Mouse (Mus musculus): ENCODE results near the gene Mfsd12. TPM values are rescaled to one million over a fixed set of nuclear protein-coding genes. Genes with fewer than 3 reads are reported as not detected.

The Mfsd12 gene
- polyA plus RNA-seq, 1 experiment, result 8.2 TPM

- H3K27me3 ChIP-seq (ENCODE audit: control insufficient read depth, insufficient read depth, insufficient read length), result no peaks in the 10 kb centered on the region
- no peak for TF ChIP-seq FOSL1 (IDR thresholded peaks at IDR 0.05; ENCODE audit: insufficient read depth, low read length, poor library complexity, severe bottlenecking)
- no peak for TF ChIP-seq CTCF (IDR thresholded peaks at IDR 0.05; ENCODE audit: control insufficient read depth, insufficient read depth, insufficient read length)
- no peak for TF ChIP-seq MYOD1 (IDR thresholded peaks at IDR 0.05; ENCODE audit: control insufficient read depth, insufficient read length, low read depth)
- no peak for TF ChIP-seq MYOG (IDR thresholded peaks at IDR 0.05; ENCODE audit: control insufficient read depth, extremely low read depth, insufficient read length)
- TF ChIP-seq CEBPB (IDR thresholded peaks at IDR 0.05; ENCODE audit: low read depth), result no peak
- no peak for TF ChIP-seq MAX (IDR thresholded peaks at IDR 0.05)
- no peak for TF ChIP-seq USF1 (IDR thresholded peaks at IDR 0.05; ENCODE audit: low read depth)
- peaks cover 1% of the 10 kb centered on the region for H3K79me2 ChIP-seq (ENCODE audit: control insufficient read depth, insufficient read depth)
- no peaks in the 10 kb centered on the region for H3K36me3 ChIP-seq (ENCODE audit: control insufficient read depth, insufficient read depth)
- no peak overlapping the region for H3K4me3 ChIP-seq (ENCODE audit: insufficient read depth, poor library complexity, severe bottlenecking)
- H3K79me3 ChIP-seq (ENCODE audit: low read depth), result peaks cover under 1% of the 10 kb centered on the region
- no peak overlapping the region for H3ac ChIP-seq (ENCODE audit: control insufficient read depth, insufficient read length, low read depth)
These were observed 2.4 kb upstream of the Mfsd12 start for GRCm38 (mm10) chr10:81354738-81355477.

- no peaks in the 10 kb centered on the region for H3K36me3 ChIP-seq (ENCODE audit: control insufficient read depth, insufficient read depth)
- no peak overlapping the region for H3K4me3 ChIP-seq (ENCODE audit: insufficient read depth, poor library complexity, severe bottlenecking)
- H3K79me2 ChIP-seq (ENCODE audit: control insufficient read depth, insufficient read depth), result no peaks in the 10 kb centered on the region
- no peak overlapping the region for H3ac ChIP-seq (ENCODE audit: control insufficient read depth, insufficient read length, low read depth)
- TF ChIP-seq USF1 (IDR thresholded peaks at IDR 0.05; ENCODE audit: low read depth) (no peak), MYOG (IDR thresholded peaks at IDR 0.05; ENCODE audit: control insufficient read depth, extremely low read depth, insufficient read length) (no peak), CEBPB (IDR thresholded peaks at IDR 0.05; ENCODE audit: low read depth) (no peak), FOSL1 (IDR thresholded peaks at IDR 0.05; ENCODE audit: insufficient read depth, low read length, poor library complexity, severe bottlenecking) (no peak), CTCF (IDR thresholded peaks at IDR 0.05; ENCODE audit: control insufficient read depth, insufficient read depth, insufficient read length) (no peak), MYOD1 (IDR thresholded peaks at IDR 0.05; ENCODE audit: control insufficient read depth, insufficient read length, low read depth) (no peak), MAX (IDR thresholded peaks at IDR 0.05) (no peak)
- H3K79me3 ChIP-seq (ENCODE audit: low read depth), result no peaks in the 10 kb centered on the region
- no peaks in the 10 kb centered on the region for H3K27me3 ChIP-seq (ENCODE audit: control insufficient read depth, insufficient read depth, insufficient read length)
These were observed 1.8 kb upstream of the Mfsd12 start for GRCm38 (mm10) chr10:81355533-81355932.

DNA sequence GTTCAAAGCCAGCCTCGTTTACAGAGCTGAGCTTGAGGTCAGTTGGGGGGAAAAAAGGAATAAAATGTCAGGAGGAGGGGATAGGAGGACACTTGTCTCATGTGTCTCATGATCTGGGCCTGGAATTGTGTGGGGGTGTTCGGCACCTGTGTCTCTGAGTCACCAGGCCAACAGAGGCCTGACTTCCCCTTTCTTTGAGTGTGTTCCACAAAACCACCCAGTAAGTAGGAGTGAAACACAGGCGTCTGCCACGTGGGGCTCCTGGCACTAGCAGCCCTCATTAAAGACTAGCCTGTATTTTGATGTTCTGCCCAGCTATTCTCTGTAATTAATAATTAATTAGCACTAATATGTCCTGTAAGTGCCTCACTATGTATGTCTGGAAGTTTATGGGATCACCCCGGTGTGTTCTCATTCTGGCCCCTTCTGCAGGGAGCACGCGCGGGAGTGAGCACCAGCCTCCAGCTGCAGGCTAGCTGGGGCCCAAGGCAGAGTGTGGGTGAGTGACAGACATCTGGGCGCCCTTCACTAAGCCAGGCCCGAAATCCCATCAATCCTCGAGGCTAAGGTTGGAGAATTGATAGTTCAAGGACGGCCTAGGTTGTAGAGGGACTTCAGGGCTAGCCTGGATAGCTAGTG lies 820 bp upstream of the Mfsd12 start:
- Histone ChIP-seq H3K36me3 (ENCODE audit: control insufficient read depth, insufficient read depth) (no peaks in the 10 kb centered on the region), H3K79me2 (ENCODE audit: control insufficient read depth, insufficient read depth) (no peaks in the 10 kb centered on the region), H3K79me3 (ENCODE audit: low read depth) (no peaks in the 10 kb centered on the region), H3K27me3 (ENCODE audit: control insufficient read depth, insufficient read depth, insufficient read length) (no peaks in the 10 kb centered on the region), H3ac (ENCODE audit: control insufficient read depth, insufficient read length, low read depth) (peak overlapping the region; percentile 23), H3K4me3 (ENCODE audit: insufficient read depth, poor library complexity, severe bottlenecking) (no peak overlapping the region)
- TF ChIP-seq MAX (IDR thresholded peaks at IDR 0.05) (no peak), MYOG (IDR thresholded peaks at IDR 0.05; ENCODE audit: control insufficient read depth, extremely low read depth, insufficient read length) (no peak), CTCF (IDR thresholded peaks at IDR 0.05; ENCODE audit: control insufficient read depth, insufficient read depth, insufficient read length) (no peak), FOSL1 (IDR thresholded peaks at IDR 0.05; ENCODE audit: insufficient read depth, low read length, poor library complexity, severe bottlenecking) (no peak), USF1 (IDR thresholded peaks at IDR 0.05; ENCODE audit: low read depth) (no peak), MYOD1 (IDR thresholded peaks at IDR 0.05; ENCODE audit: control insufficient read depth, insufficient read length, low read depth) (no peak), CEBPB (IDR thresholded peaks at IDR 0.05; ENCODE audit: low read depth) (no peak)

- H3K36me3 ChIP-seq (ENCODE audit: control insufficient read depth, insufficient read depth), result no peaks in the 10 kb centered on the region
- no peaks in the 10 kb centered on the region for H3K27me3 ChIP-seq (ENCODE audit: control insufficient read depth, insufficient read depth, insufficient read length)
- H3ac ChIP-seq (ENCODE audit: control insufficient read depth, insufficient read length, low read depth), result peak overlapping the region; percentile 99
- peak overlapping the region; percentile 50 for H3K4me3 ChIP-seq (ENCODE audit: insufficient read depth, poor library complexity, severe bottlenecking)
- TF ChIP-seq MYOG (IDR thresholded peaks at IDR 0.05; ENCODE audit: control insufficient read depth, extremely low read depth, insufficient read length), result no peak
- no peak for TF ChIP-seq FOSL1 (IDR thresholded peaks at IDR 0.05; ENCODE audit: insufficient read depth, low read length, poor library complexity, severe bottlenecking)
- TF ChIP-seq USF1 (IDR thresholded peaks at IDR 0.05; ENCODE audit: low read depth), result no peak
- TF ChIP-seq CEBPB (IDR thresholded peaks at IDR 0.05; ENCODE audit: low read depth), result no peak
- no peak for TF ChIP-seq MYOD1 (IDR thresholded peaks at IDR 0.05; ENCODE audit: control insufficient read depth, insufficient read length, low read depth)
- no peak for TF ChIP-seq MAX (IDR thresholded peaks at IDR 0.05)
- no peak for TF ChIP-seq CTCF (IDR thresholded peaks at IDR 0.05; ENCODE audit: control insufficient read depth, insufficient read depth, insufficient read length)
- H3K79me3 ChIP-seq (ENCODE audit: low read depth), result no peaks in the 10 kb centered on the region
- no peaks in the 10 kb centered on the region for H3K79me2 ChIP-seq (ENCODE audit: control insufficient read depth, insufficient read depth)
These were observed 918 bp downstream of the Mfsd12 start for GRCm38 (mm10) chr10:81358209-81358608.

GRCm38 (mm10) chr10:81358841-81359240 lies 1.6 kb downstream of the Mfsd12 start:
- Histone ChIP-seq H3K79me3 (ENCODE audit: low read depth) (no peaks in the 10 kb centered on the region), H3K79me2 (ENCODE audit: control insufficient read depth, insufficient read depth) (no peaks in the 10 kb centered on the region), H3K4me3 (ENCODE audit: insufficient read depth, poor library complexity, severe bottlenecking) (no peak overlapping the region), H3K36me3 (ENCODE audit: control insufficient read depth, insufficient read depth) (no peaks in the 10 kb centered on the region), H3K27me3 (ENCODE audit: control insufficient read depth, insufficient read depth, insufficient read length) (no peaks in the 10 kb centered on the region), H3ac (ENCODE audit: control insufficient read depth, insufficient read length, low read depth) (no peak overlapping the region)
- TF ChIP-seq CTCF (IDR thresholded peaks at IDR 0.05; ENCODE audit: control insufficient read depth, insufficient read depth, insufficient read length) (no peak), FOSL1 (IDR thresholded peaks at IDR 0.05; ENCODE audit: insufficient read depth, low read length, poor library complexity, severe bottlenecking) (no peak), MYOG (IDR thresholded peaks at IDR 0.05; ENCODE audit: control insufficient read depth, extremely low read depth, insufficient read length) (no peak), MAX (IDR thresholded peaks at IDR 0.05) (no peak), MYOD1 (IDR thresholded peaks at IDR 0.05; ENCODE audit: control insufficient read depth, insufficient read length, low read depth) (no peak), USF1 (IDR thresholded peaks at IDR 0.05; ENCODE audit: low read depth) (no peak), CEBPB (IDR thresholded peaks at IDR 0.05; ENCODE audit: low read depth) (no peak)

Data from C2C12 (cell line).